Comparison of ENCODE assay signal across 8 mouse cellular contexts in the genomic region with DNA sequence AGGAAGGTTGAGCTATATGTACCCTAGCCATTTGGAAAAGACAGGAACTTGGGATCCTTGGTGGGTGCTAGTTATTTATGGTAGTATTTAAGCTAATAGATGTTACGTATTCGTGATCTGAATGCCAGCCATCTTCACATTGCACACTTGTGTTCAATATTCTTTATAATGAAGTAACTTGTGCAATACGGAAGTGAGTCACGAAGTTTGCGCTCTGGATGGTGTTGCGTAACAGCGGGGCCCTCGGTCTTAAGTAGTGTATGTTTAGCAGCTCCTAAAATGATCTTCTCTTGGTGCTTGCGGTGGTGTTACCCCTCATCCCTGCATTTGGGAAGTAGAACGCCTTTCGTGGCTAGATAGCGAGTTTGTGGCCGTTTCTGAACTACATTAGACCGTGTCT. TPM values are rescaled to one million over a fixed set of nuclear protein-coding genes. Genes with fewer than 3 reads are reported as not detected.
DNase-seq lines count a peak whose midpoint lies in the region; ATAC-seq and TF ChIP-seq lines count a peak whose summit lies in the region.

No protein-coding gene starts in this region.

- H3K27me3 ChIP-seq in forebrain, postnatal 0 days (ENCODE audit: insufficient read depth, low read length) = no peaks in the 10 kb centered on the region
- H3K27me3 ChIP-seq in intestine, postnatal 0 days (replicated peaks; ENCODE audit: control insufficient read depth, insufficient read depth, low read length) = no peaks in the 10 kb centered on the region
- no peaks in the 10 kb centered on the region for H3K27me3 ChIP-seq in lung, embryonic 16.5 days (ENCODE audit: control insufficient read depth, insufficient read depth, low read depth, low read length)
- no peaks in the 10 kb centered on the region for H3K27me3 ChIP-seq in small intestine, adult 2 months (ENCODE audit: control insufficient read depth, insufficient read depth, low read length)

- peaks cover 22% of the 10 kb centered on the region for H3K36me3 ChIP-seq in forebrain, postnatal 0 days (ENCODE audit: insufficient read depth)
- peaks cover 9% of the 10 kb centered on the region for H3K36me3 ChIP-seq in intestine, postnatal 0 days (ENCODE audit: control insufficient read depth, insufficient read depth)
- H3K36me3 ChIP-seq in lung, embryonic 16.5 days (ENCODE audit: control insufficient read depth, insufficient read depth, low read length) = peaks cover 13% of the 10 kb centered on the region
- H3K36me3 ChIP-seq in small intestine, adult 2 months (ENCODE audit: control insufficient read depth, insufficient read depth, low read length) = peaks cover 11% of the 10 kb centered on the region

- H3K4me2 ChIP-seq in forebrain, postnatal 0 days (ENCODE audit: low read depth) = peak overlapping the region; percentile 95
- H3K4me2 ChIP-seq in intestine, postnatal 0 days (replicated peaks; ENCODE audit: low read depth) = peak overlapping the region; percentile 94
- H3K4me2 ChIP-seq in lung, embryonic 16.5 days (ENCODE audit: low read depth, low read length) = peak overlapping the region; percentile 95

- 44% methylated on average over 14 of the region's 14 CpGs for WGBS in forebrain, postnatal 0 days
- WGBS in intestine, postnatal 0 days = 10% methylated on average over 14 of the region's 14 CpGs
- WGBS in lung, embryonic 16.5 days = 8% methylated on average over 14 of the region's 14 CpGs
- 3% methylated on average over 14 of the region's 14 CpGs for WGBS in small intestine, adult 2 months

- peak; percentile 36 for DNase-seq in gastrocnemius, postnatal 25 days
- no peak for DNase-seq in gastrocnemius, adult 8-10 months (ENCODE audit: low spot score in 2 of 2)
- peak; percentile 72 for DNase-seq in adrenal gland, adult 2 months
- DNase-seq in forebrain, postnatal 0 days = no peak
- no peak for DNase-seq in right cerebral cortex, postnatal 25 days

- H3K9me3 ChIP-seq in forebrain, postnatal 0 days (ENCODE audit: low read length) = no peaks in the 10 kb centered on the region
- H3K9me3 ChIP-seq in intestine, postnatal 0 days (ENCODE audit: control insufficient read depth) = no peaks in the 10 kb centered on the region
- H3K9me3 ChIP-seq in lung, embryonic 16.5 days (ENCODE audit: control insufficient read depth, low read length) = no peaks in the 10 kb centered on the region

- no peak overlapping the region for H3K9ac ChIP-seq in forebrain, postnatal 0 days
- peak overlapping the region; percentile 79 for H3K9ac ChIP-seq in intestine, postnatal 0 days (ENCODE audit: low read depth, low read length)
- peak overlapping the region; percentile 80 for H3K9ac ChIP-seq in lung, embryonic 16.5 days (ENCODE audit: low read length)

- peaks cover 4% of the 10 kb centered on the region; the same call in 1 of the 2 replicates for H3K4me1 ChIP-seq in forebrain, postnatal 0 days (ENCODE audit: insufficient read depth)
- peaks cover 16% of the 10 kb centered on the region; the same call in 1 of the 2 replicates for H3K4me1 ChIP-seq in intestine, postnatal 0 days (replicated peaks; ENCODE audit: control insufficient read depth, insufficient read depth, low read length)
- peaks cover 11% of the 10 kb centered on the region for H3K4me1 ChIP-seq in lung, embryonic 16.5 days (replicated peaks; ENCODE audit: control insufficient read depth, insufficient read depth, low read length)
- H3K4me1 ChIP-seq in small intestine, adult 2 months (ENCODE audit: control insufficient read depth, insufficient read depth, insufficient read length, low read length) = peaks cover 25% of the 10 kb centered on the region; the same call in 1 of the 2 replicates

- TF ChIP-seq POLR2A in small intestine, adult 2 months (IDR thresholded peaks at IDR 0.05; ENCODE audit: low read depth, low read length) = no peak

- H3K4me3 ChIP-seq in forebrain, postnatal 0 days (ENCODE audit: low read depth, low read length) = peak overlapping the region; percentile 74
- peak overlapping the region; percentile 85 for H3K4me3 ChIP-seq in intestine, postnatal 0 days (ENCODE audit: low read depth, low read length)
- peak overlapping the region; percentile 83 for H3K4me3 ChIP-seq in lung, embryonic 16.5 days (ENCODE audit: low read length)
- peak overlapping the region; percentile 91 for H3K4me3 ChIP-seq in small intestine, adult 2 months (ENCODE audit: low read depth, low read length)

- no peak for TF ChIP-seq CTCF in forebrain, postnatal 0 days (IDR thresholded peaks at IDR 0.05; ENCODE audit: low read depth)
- no peak for TF ChIP-seq CTCF in intestine, postnatal 0 days (IDR thresholded peaks at IDR 0.05; ENCODE audit: low read depth)
- TF ChIP-seq CTCF in small intestine, adult 2 months (IDR thresholded peaks at IDR 0.05; ENCODE audit: extremely low read depth, insufficient read length, insufficient replicate concordance, low read depth, low read length) = no peak

- no peak overlapping the region for H3K27ac ChIP-seq in forebrain, postnatal 0 days (ENCODE audit: low read depth, low read length)
- H3K27ac ChIP-seq in intestine, postnatal 0 days (ENCODE audit: low read depth, low read length) = peak overlapping the region; percentile 90
- peak overlapping the region; percentile 73 for H3K27ac ChIP-seq in lung, embryonic 16.5 days (ENCODE audit: low read length)
- H3K27ac ChIP-seq in small intestine, adult 2 months (ENCODE audit: insufficient read depth, low read depth, low read length) = peak overlapping the region; percentile 87

- no peak for ATAC-seq in forebrain, postnatal 0 days
- ATAC-seq in intestine, postnatal 0 days = 0 out of 2 replicates have a peak, but pooled peaks have one; percentile 23
- no peak for ATAC-seq in lung, embryonic 16.5 days (ENCODE audit: low read depth)

RNA-seq across cellular contexts. Expression of gene H2afj, which starts 1.0 kb away (rescaled TPM):
- total RNA-seq in gastrocnemius, postnatal 25 days (2021) = 10 to 100 TPM; 16.4 to 17.9 TPM
- 10 to 100 TPM; 11.4 to 17.2 (median 14.3) TPM for total RNA-seq in gastrocnemius, adult 8-10 months (2022)
- total RNA-seq in adrenal gland, adult 2 months (2021) = 100 to 1,000 TPM; 168 to 169 TPM
- polyA plus RNA-seq in adrenal gland, adult 2 months (2012; rRNA removed) = 593 and 681 TPM in 2 replicates
- 31.7 and 47.5 TPM in 2 replicates for total RNA-seq in forebrain, postnatal 0 days (2014; rRNA removed)
- polyA plus RNA-seq in forebrain, postnatal 0 days (2015; fragmentation: Nextera tagmentation; extraction: Ambion mirVana) = 119 and 159 TPM in 2 replicates
- polyA plus RNA-seq in intestine, postnatal 0 days (2015; fragmentation: Nextera tagmentation; extraction: Ambion mirVana) = 231 and 241 TPM in 2 replicates
- 121 and 141 TPM in 2 replicates for polyA plus RNA-seq in lung, embryonic 16.5 days (2015; fragmentation: Nextera tagmentation; extraction: Ambion mirVana)
- polyA plus RNA-seq in small intestine, adult 2 months (2012; rRNA removed) = 401 and 773 TPM in 2 replicates

RNA-seq across cellular contexts. Expression of gene Hist4h4, which starts 4.9 kb away (rescaled TPM):
- 1 to 10 TPM; 4.7 TPM for total RNA-seq in gastrocnemius, postnatal 25 days (2021)
- total RNA-seq in gastrocnemius, adult 8-10 months (2022) = 1 to 10 TPM; 4.0 to 6.0 (median 4.1) TPM
- 10 to 100 TPM in 1 of 2 experiments, 1 to 10 TPM in 1; 6.3 to 11.6 TPM for total RNA-seq in adrenal gland, adult 2 months (2021)
- 0.25 and 0.34 TPM in 2 replicates for polyA plus RNA-seq in adrenal gland, adult 2 months (2012; rRNA removed)
- total RNA-seq in forebrain, postnatal 0 days (2014; rRNA removed) = 19.4 and 39.2 TPM in 2 replicates
- 0.42 and 0.45 TPM in 2 replicates for polyA plus RNA-seq in forebrain, postnatal 0 days (2015; fragmentation: Nextera tagmentation; extraction: Ambion mirVana)
- 0.46 and 0.76 TPM in 2 replicates for polyA plus RNA-seq in intestine, postnatal 0 days (2015; fragmentation: Nextera tagmentation; extraction: Ambion mirVana)
- polyA plus RNA-seq in lung, embryonic 16.5 days (2015; fragmentation: Nextera tagmentation; extraction: Ambion mirVana) = 0.93 and 1.1 TPM in 2 replicates
- polyA plus RNA-seq in small intestine, adult 2 months (2012; rRNA removed) = 2.0 and 3.9 TPM in 2 replicates

RNA-seq across cellular contexts. Expression of gene BC049715, which starts 18.3 kb away (rescaled TPM):
- not detected for total RNA-seq in gastrocnemius, postnatal 25 days (2021)
- under 1 TPM in 2 of 4 experiments, not detected in 2; 0.07 to 0.08 TPM for total RNA-seq in gastrocnemius, adult 8-10 months (2022)
- 1 to 10 TPM in 1 of 2 experiments, under 1 TPM in 1; 0.41 to 1.1 TPM for total RNA-seq in adrenal gland, adult 2 months (2021)
- polyA plus RNA-seq in adrenal gland, adult 2 months (2012; rRNA removed) = 0.21 and 0.71 TPM in 2 replicates
- 0.92 and 1.9 TPM in 2 replicates for total RNA-seq in forebrain, postnatal 0 days (2014; rRNA removed)
- 1.1 and 2.1 TPM in 2 replicates for polyA plus RNA-seq in forebrain, postnatal 0 days (2015; fragmentation: Nextera tagmentation; extraction: Ambion mirVana)
- 0.47 and 1.8 TPM in 2 replicates for polyA plus RNA-seq in intestine, postnatal 0 days (2015; fragmentation: Nextera tagmentation; extraction: Ambion mirVana)
- polyA plus RNA-seq in lung, embryonic 16.5 days (2015; fragmentation: Nextera tagmentation; extraction: Ambion mirVana) = 0.87 and 1.7 TPM in 2 replicates
- 0.28 and 0.56 TPM in 2 replicates for polyA plus RNA-seq in small intestine, adult 2 months (2012; rRNA removed)

RNA-seq across cellular contexts. Expression of gene Wbp11, which starts 19.0 kb away (rescaled TPM):
- total RNA-seq in gastrocnemius, postnatal 25 days (2021) = 10 to 100 TPM; 48.1 to 49.0 TPM
- 10 to 100 TPM; 44.7 to 49.8 (median 45.5) TPM for total RNA-seq in gastrocnemius, adult 8-10 months (2022)
- 10 to 100 TPM; 72.6 to 79.2 TPM for total RNA-seq in adrenal gland, adult 2 months (2021)
- 47.4 and 55.0 TPM in 2 replicates for polyA plus RNA-seq in adrenal gland, adult 2 months (2012; rRNA removed)
- 45.8 and 52.5 TPM in 2 replicates for total RNA-seq in forebrain, postnatal 0 days (2014; rRNA removed)
- 67.1 and 87.4 TPM in 2 replicates for polyA plus RNA-seq in forebrain, postnatal 0 days (2015; fragmentation: Nextera tagmentation; extraction: Ambion mirVana)
- polyA plus RNA-seq in intestine, postnatal 0 days (2015; fragmentation: Nextera tagmentation; extraction: Ambion mirVana) = 41.4 and 45.2 TPM in 2 replicates
- 91.1 and 107 TPM in 2 replicates for polyA plus RNA-seq in lung, embryonic 16.5 days (2015; fragmentation: Nextera tagmentation; extraction: Ambion mirVana)
- 16.0 and 32.0 TPM in 2 replicates for polyA plus RNA-seq in small intestine, adult 2 months (2012; rRNA removed)

RNA-seq across cellular contexts. Expression of gene Smco3, which starts 26.2 kb away (rescaled TPM):
- total RNA-seq in gastrocnemius, postnatal 25 days (2021) = under 1 TPM; 0.24 to 0.26 TPM
- total RNA-seq in gastrocnemius, adult 8-10 months (2022) = under 1 TPM in 3 of 4 experiments, not detected in 1; 0.18 to 0.64 (median 0.19) TPM
- total RNA-seq in adrenal gland, adult 2 months (2021) = under 1 TPM in 1 of 2 experiments, not detected in 1; 0.23 TPM
- not detected in 2 replicates for polyA plus RNA-seq in adrenal gland, adult 2 months (2012; rRNA removed)
- 2.7 and 2.8 TPM in 2 replicates for total RNA-seq in forebrain, postnatal 0 days (2014; rRNA removed)
- polyA plus RNA-seq in forebrain, postnatal 0 days (2015; fragmentation: Nextera tagmentation; extraction: Ambion mirVana) = 1.5 TPM in 2 replicates
- 0.76 and 1.3 TPM in 2 replicates for polyA plus RNA-seq in intestine, postnatal 0 days (2015; fragmentation: Nextera tagmentation; extraction: Ambion mirVana)
- 3.3 and 3.5 TPM in 2 replicates for polyA plus RNA-seq in lung, embryonic 16.5 days (2015; fragmentation: Nextera tagmentation; extraction: Ambion mirVana)
- not detected in 2 replicates for polyA plus RNA-seq in small intestine, adult 2 months (2012; rRNA removed)

Comparison
In these comparisons a context has a peak if more than half of its experiments do, and no peak if none do; other contexts are left out.
1. DNase-seq: peak in gastrocnemius, postnatal 25 days (single experiment) and adrenal gland, adult 2 months (single experiment); none in gastrocnemius, adult 8-10 months (0 of 2), forebrain, postnatal 0 days (single experiment) and right cerebral cortex, postnatal 25 days (single experiment).
2. Peak in every context shown above with its lines, with median percentiles within 50 percentile points of each other: H3K4me2 ChIP-seq and H3K4me3 ChIP-seq.